Mouse (Mus musculus) myocyte (in vitro differentiated cells): ENCODE results near the gene Nat8f5. TPM values are rescaled to one million over a fixed set of nuclear protein-coding genes. Genes with fewer than 3 reads are reported as not detected.

Source experiments
- H3K27me3 ChIP-seq: one replicate; pipeline ENCODE4 v1.6.1; 2011; ENCODE audit not compliant: control insufficient read depth, insufficient read depth, insufficient read length
- H3K36me3 ChIP-seq: one replicate; pipeline ENCODE4 v1.6.1; 2011; ENCODE audit not compliant: control insufficient read depth, insufficient read depth
- H3K4me2 ChIP-seq: one replicate; pipeline ENCODE4 v1.6.1; 2011; ENCODE audit warnings: low read depth, control low read depth
- H3K4me3 ChIP-seq: one replicate; pipeline ENCODE4 v1.5.1; 2011; ENCODE audit warnings: mild to moderate bottlenecking, control low read depth, moderate library complexity
- H3K79me2 ChIP-seq: one replicate; pipeline ENCODE4 v1.6.1; 2011; ENCODE audit not compliant: control insufficient read depth, insufficient read depth
- H3ac ChIP-seq: one replicate; pipeline ENCODE4 v1.6.1; 2011; ENCODE audit not compliant: control insufficient read depth, insufficient read length
- CEBPB ChIP-seq: IDR thresholded peaks from 2 replicates; pipeline ENCODE4 v1.6.1; 2011; ENCODE audit warnings: mild to moderate bottlenecking, moderate library complexity; ENCODE audit not compliant: poor library complexity, insufficient read depth, severe bottlenecking
- E2F4 ChIP-seq: IDR thresholded peaks from one replicate; pipeline ENCODE4 v1.6.1; 2011; ENCODE audit warnings: mild to moderate bottlenecking, control low read depth, moderate library complexity; ENCODE audit not compliant: insufficient read depth
- MAX ChIP-seq: IDR thresholded peaks from one replicate; pipeline ENCODE4 v1.6.1; 2011; ENCODE audit warnings: low read depth, mild to moderate bottlenecking, control low read depth
- MYOD1 ChIP-seq, 3 experiments: IDR thresholded peaks; one replicate each; pipeline ENCODE4 v1.6.1; 2011; ENCODE audit warnings: control low read depth in 2 of 3, low read depth in 2 of 3, mild to moderate bottlenecking in 2 of 3, moderate library complexity in 1 of 3; ENCODE audit not compliant: insufficient read length in 2 of 3, control insufficient read depth in 1 of 3
- MYOG ChIP-seq, 3 experiments: IDR thresholded peaks; one replicate each; pipeline ENCODE4 v1.6.1; 2011; ENCODE audit warnings: control low read depth in 2 of 3, low read depth in 2 of 3, mild to moderate bottlenecking in 2 of 3; ENCODE audit not compliant: insufficient read length in 2 of 3, control insufficient read depth in 1 of 3, insufficient read depth in 1 of 3
- POLR2A ChIP-seq: IDR thresholded peaks from one replicate; pipeline ENCODE4 v1.6.1; 2011; ENCODE audit warnings: low read depth, mild to moderate bottlenecking, control low read depth, moderate library complexity; ENCODE audit not compliant: insufficient read length
- POLR2AphosphoS2 ChIP-seq: IDR thresholded peaks from one replicate; pipeline ENCODE4 v1.6.1; 2011; ENCODE audit warnings: low read depth, control low read depth; ENCODE audit not compliant: insufficient read length
- REST ChIP-seq: IDR thresholded peaks from one replicate; pipeline ENCODE4 v1.6.1; 2011; ENCODE audit warnings: mild to moderate bottlenecking, control low read depth, moderate library complexity; ENCODE audit not compliant: insufficient read depth, insufficient read length
- SRF ChIP-seq: IDR thresholded peaks from one replicate; pipeline ENCODE4 v1.6.1; 2011; ENCODE audit warnings: low read depth; ENCODE audit not compliant: control insufficient read depth, insufficient read length
- TCF12 ChIP-seq: IDR thresholded peaks from one replicate; pipeline ENCODE4 v1.6.1; 2011; ENCODE audit warnings: mild to moderate bottlenecking, control low read depth; ENCODE audit not compliant: poor library complexity, insufficient read depth, severe bottlenecking
- TCF3 ChIP-seq: IDR thresholded peaks from one replicate; pipeline ENCODE4 v1.6.1; 2011; ENCODE audit warnings: low read depth, control low read depth; ENCODE audit not compliant: insufficient read length
- USF1 ChIP-seq: IDR thresholded peaks from one replicate; pipeline ENCODE4 v1.6.1; 2011; ENCODE audit warnings: low read depth, mild to moderate bottlenecking, control low read depth, moderate library complexity
- polyA plus RNA-seq: library from polyadenylated mRNA; unstranded; fragments of >200 nt; fragmentation: generic; extraction: Trizol; gene quantifications from one replicate; pipeline ENCODE4 v1.2.1, GENCODE M21; 2012; ENCODE audit warnings: missing spikeins

Nat8f5 gene
- polyA plus RNA-seq, 1 experiment: not detected

GRCm38 (mm10) chr6:85831796-85832321 lies 11.1 kb upstream of the Nat8f5 start, which contains the start of gene Nat8:
Nat8 (minus strand) TSS chr6:85832082.
- TF ChIP-seq REST (no peak), MAX (no peak), MYOG (IDR thresholded peaks at IDR 0.05; ENCODE audit: control insufficient read depth in 1 of 3, insufficient read depth in 1 of 3, insufficient read length in 2 of 3, low read depth in 2 of 3) (no peak), SRF (no peak), POLR2A (no peak), E2F4 (no peak), USF1 (no peak), MYOD1 (IDR thresholded peaks at IDR 0.05; ENCODE audit: control insufficient read depth in 1 of 3, insufficient read length in 2 of 3, low read depth in 2 of 3) (no peak), TCF3 (no peak), POLR2AphosphoS2 (no peak), CEBPB (no peak), TCF12 (no peak)
- H3K27me3 ChIP-seq: no peaks in the 10 kb centered on the region
- H3K79me2 ChIP-seq: no peaks in the 10 kb centered on the region
- H3K36me3 ChIP-seq: no peaks in the 10 kb centered on the region
- H3ac ChIP-seq: no peak within 1 kb of the TSS
- no peak within 1 kb of the TSS for H3K4me3 ChIP-seq
- H3K4me2 ChIP-seq: no peak within 1 kb of the TSS

DNA sequence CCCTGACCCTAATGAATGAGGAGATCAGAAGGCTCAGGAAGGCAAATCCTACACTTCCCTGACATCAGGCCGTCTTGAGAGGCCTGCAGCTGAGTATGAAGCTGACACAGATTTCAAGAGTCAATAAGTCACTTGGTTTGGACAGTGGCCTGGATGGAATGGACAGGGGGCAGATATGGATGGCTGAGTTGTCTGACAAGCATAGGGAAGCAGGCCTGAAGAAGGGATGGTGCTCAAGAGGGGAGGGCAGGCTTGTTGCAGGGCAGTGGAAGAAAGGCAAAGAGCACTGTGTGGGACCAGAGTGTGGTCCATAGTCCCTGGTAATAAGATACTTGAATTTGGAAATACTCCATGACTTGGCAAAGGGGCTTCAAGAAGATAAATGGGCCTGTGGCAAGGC lies 8.7 kb upstream of the Nat8f5 start:
- Histone ChIP-seq H3K79me2 (no peaks in the 10 kb centered on the region), H3K36me3 (no peaks in the 10 kb centered on the region), H3K4me3 (no peak overlapping the region), H3ac (no peak overlapping the region), H3K27me3 (no peaks in the 10 kb centered on the region), H3K4me2 (no peak overlapping the region)
- no peak for TF ChIP-seq TCF12
- TF ChIP-seq REST: no peak
- no peak for TF ChIP-seq MAX
- no peak for TF ChIP-seq POLR2A
- no peak for TF ChIP-seq POLR2AphosphoS2
- no peak for TF ChIP-seq SRF
- TF ChIP-seq USF1: no peak
- TF ChIP-seq MYOD1 (IDR thresholded peaks at IDR 0.05; ENCODE audit: control insufficient read depth in 1 of 3, insufficient read length in 2 of 3, low read depth in 2 of 3): no peak
- TF ChIP-seq MYOG (IDR thresholded peaks at IDR 0.05; ENCODE audit: control insufficient read depth in 1 of 3, insufficient read depth in 1 of 3, insufficient read length in 2 of 3, low read depth in 2 of 3): no peak
- TF ChIP-seq E2F4: no peak
- no peak for TF ChIP-seq CEBPB
- TF ChIP-seq TCF3: no peak

GRCm38 (mm10) chr6:85825886-85826285 lies 5.1 kb upstream of the Nat8f5 start:
- Histone ChIP-seq H3K79me2 (no peaks in the 10 kb centered on the region), H3ac (no peak overlapping the region), H3K27me3 (no peaks in the 10 kb centered on the region), H3K36me3 (no peaks in the 10 kb centered on the region), H3K4me2 (no peak overlapping the region), H3K4me3 (no peak overlapping the region)
- TF ChIP-seq REST (no peak), CEBPB (no peak), TCF3 (no peak)

DNA sequence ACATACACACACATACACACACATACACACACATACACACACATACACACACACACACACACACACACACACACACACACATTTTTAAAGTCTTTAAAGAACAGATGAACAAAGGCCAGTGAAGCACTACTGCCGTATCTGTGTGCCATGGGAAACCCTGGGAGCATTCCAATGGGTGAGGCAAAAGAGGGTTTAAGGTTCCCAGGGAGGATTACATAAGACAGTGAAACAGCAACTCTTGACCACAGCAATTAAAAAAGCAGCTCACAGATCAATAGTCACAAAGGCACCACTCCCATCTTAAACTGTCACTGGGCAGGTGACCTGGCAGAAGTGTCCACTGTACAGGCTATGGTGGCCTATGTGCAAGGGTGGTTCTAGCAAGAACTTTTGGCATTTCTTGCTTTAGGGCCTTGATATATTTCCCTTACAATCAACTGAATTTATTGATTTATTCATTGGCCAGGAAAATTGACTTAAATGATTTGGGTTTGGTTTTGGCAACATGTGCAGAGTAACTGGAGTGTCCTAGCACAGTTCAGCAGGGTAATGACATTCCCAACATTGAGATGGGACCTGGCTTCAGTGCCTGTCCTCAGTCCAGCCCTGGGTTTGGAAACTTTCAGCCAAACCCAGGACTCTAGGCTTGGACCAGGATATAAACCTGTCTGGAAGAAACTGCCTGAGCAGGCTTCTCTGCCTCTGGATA lies 2.8 kb upstream of the Nat8f5 start:
- Histone ChIP-seq H3ac (no peak overlapping the region), H3K4me2 (no peak overlapping the region), H3K4me3 (no peak overlapping the region), H3K27me3 (no peaks in the 10 kb centered on the region), H3K36me3 (no peaks in the 10 kb centered on the region), H3K79me2 (no peaks in the 10 kb centered on the region)
- TF ChIP-seq REST: no peak

- Histone ChIP-seq H3K4me3 (no peak overlapping the region), H3K36me3 (no peaks in the 10 kb centered on the region), H3K4me2 (no peak overlapping the region), H3K79me2 (no peaks in the 10 kb centered on the region), H3K27me3 (no peaks in the 10 kb centered on the region), H3ac (no peak overlapping the region)
- TF ChIP-seq E2F4 (no peak), SRF (no peak), REST (no peak), CEBPB (no peak), USF1 (no peak), MYOG (IDR thresholded peaks at IDR 0.05; ENCODE audit: control insufficient read depth in 1 of 3, insufficient read depth in 1 of 3, insufficient read length in 2 of 3, low read depth in 2 of 3) (no peak), MAX (no peak), POLR2AphosphoS2 (no peak), TCF12 (no peak), MYOD1 (IDR thresholded peaks at IDR 0.05; ENCODE audit: control insufficient read depth in 1 of 3, insufficient read length in 2 of 3, low read depth in 2 of 3) (no peak), POLR2A (no peak)
These were observed 1.5 kb upstream of the Nat8f5 start for GRCm38 (mm10) chr6:85822286-85822685.
